Comparison of ENCODE assay signal across 20 mouse cellular contexts in the genomic region with DNA sequence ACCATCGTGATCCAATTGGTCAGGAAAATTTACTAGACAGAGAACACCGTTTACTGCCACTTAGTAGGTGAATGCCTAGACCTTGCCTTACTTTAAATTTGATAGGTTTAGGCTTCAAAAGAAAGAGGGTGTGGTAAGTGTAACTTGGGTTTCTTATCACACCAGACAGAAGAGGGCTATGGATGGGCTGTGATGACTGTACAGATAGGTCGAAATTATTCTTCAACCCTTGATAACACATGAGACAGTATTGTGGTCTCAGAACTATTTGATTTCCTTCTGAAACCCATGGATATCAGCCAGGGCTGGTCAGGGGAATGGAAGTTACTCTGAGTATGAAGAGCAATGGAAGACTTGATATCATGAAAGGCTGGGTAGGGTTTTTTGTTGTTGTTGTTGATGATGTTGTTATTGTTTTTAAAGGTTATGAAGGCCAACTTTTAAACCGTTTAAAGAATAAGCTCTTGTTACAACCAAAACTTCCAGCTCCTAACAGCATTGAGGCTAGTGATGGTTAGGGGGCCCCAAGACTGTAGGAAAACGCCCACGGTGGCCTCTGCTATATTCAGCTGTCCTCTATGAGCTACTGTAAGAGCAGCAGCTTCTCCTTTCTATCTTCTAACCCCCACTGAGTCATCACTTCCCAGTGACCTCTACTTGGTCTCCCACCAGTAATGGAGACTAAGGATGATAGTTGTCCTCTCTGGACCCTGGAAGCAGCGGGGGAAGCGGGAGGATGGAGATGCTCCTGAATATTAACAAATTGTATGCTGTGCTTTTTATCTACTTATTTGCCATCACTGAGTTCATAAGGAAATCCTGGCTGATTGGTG. TPM values are rescaled to one million over a fixed set of nuclear protein-coding genes. Genes with fewer than 3 reads are reported as not detected.
DNase-seq lines count a peak whose midpoint lies in the region; ATAC-seq and TF ChIP-seq lines count a peak whose summit lies in the region.
"Had no signal": no experiment of that assay in that cellular context is flagged by ENCODE, and none has a peak within 500 bp of the region (broad histone marks: within the 10 kb centered on the region; RNA-seq: fewer than 3 reads in every experiment).

No protein-coding gene starts in this region.

- peak overlapping the region; percentile 55 for H3K4me2 ChIP-seq in liver, embryonic 15.5 days
- H3K4me2 ChIP-seq: embryonic facial prominence, embryonic 12.5 days; hindbrain, embryonic 15.5 days had no signal

- WGBS in liver, embryonic 15.5 days (ENCODE audit: insufficient replicate concordance), result 43% methylated on average over 8 of the region's 8 CpGs

- H3K9me3 ChIP-seq in G1E (replicated peaks), result no peaks in the 10 kb centered on the region
- no peaks in the 10 kb centered on the region for H3K9me3 ChIP-seq in liver, embryonic 15.5 days (replicated peaks)
- H3K9me3 ChIP-seq: embryonic facial prominence, embryonic 12.5 days; forebrain, embryonic 10.5 days; hindbrain, embryonic 15.5 days had no signal

- no peaks in the 10 kb centered on the region for H3K27me3 ChIP-seq in G1E (ENCODE audit: insufficient read depth, low read length)
- no peaks in the 10 kb centered on the region for H3K27me3 ChIP-seq in liver, embryonic 15.5 days
- H3K27me3 ChIP-seq: embryonic facial prominence, embryonic 12.5 days; hindbrain, embryonic 15.5 days had no signal

- H3K36me3 ChIP-seq in G1E (replicated peaks), result no peaks in the 10 kb centered on the region
- H3K36me3 ChIP-seq in liver, embryonic 15.5 days (replicated peaks), result no peaks in the 10 kb centered on the region
- H3K36me3 ChIP-seq: embryonic facial prominence, embryonic 12.5 days; forebrain, embryonic 10.5 days; hindbrain, embryonic 15.5 days had no signal

- TF ChIP-seq CTCF in G1E (IDR thresholded peaks at IDR 0.05; ENCODE audit: low read depth, low read length), result no peak

- H3K4me1 ChIP-seq in G1E (ENCODE audit: insufficient read depth, low read depth, low read length), result peaks cover 67% of the 10 kb centered on the region
- peaks cover 60% of the 10 kb centered on the region for H3K4me1 ChIP-seq in liver, embryonic 15.5 days (replicated peaks)
- H3K4me1 ChIP-seq: embryonic facial prominence, embryonic 12.5 days; forebrain, embryonic 10.5 days; hindbrain, embryonic 15.5 days had no signal

- H3K4me3 ChIP-seq in G1E (ENCODE audit: low read depth, low read length), result peak overlapping the region; percentile 10; the same call in 1 of the 2 replicates
- no peak overlapping the region for H3K4me3 ChIP-seq in liver, embryonic 15.5 days (replicated peaks)
- H3K4me3 ChIP-seq: embryonic facial prominence, embryonic 12.5 days; forebrain, embryonic 10.5 days; hindbrain, embryonic 15.5 days had no signal

- H3K27ac ChIP-seq in liver, embryonic 15.5 days (replicated peaks), result peak overlapping the region; percentile 88
- H3K27ac ChIP-seq: embryonic facial prominence, embryonic 12.5 days; forebrain, embryonic 10.5 days; hindbrain, embryonic 15.5 days had no signal

- peak; percentile 93 for ATAC-seq in G1E (ENCODE audit: extremely low read depth, insufficient number of reproducible peaks, low FRiP score, poor library complexity, severe bottlenecking)
- ATAC-seq in granulocyte monocyte progenitor cell, adult 5-6 weeks (replicated peaks; ENCODE audit: poor library complexity, severe bottlenecking), result 0 out of 2 replicates have a peak, but pooled peaks have one; percentile 16
- ATAC-seq in liver, embryonic 15.5 days (ENCODE audit: insufficient read depth), result peak; percentile 88
- ATAC-seq: midbrain, embryonic 16.5 days had no signal

- peak overlapping the region; percentile 3; the same call in 1 of the 2 replicates for H3K9ac ChIP-seq in liver, embryonic 15.5 days
- H3K9ac ChIP-seq: embryonic facial prominence, embryonic 12.5 days; hindbrain, embryonic 15.5 days had no signal

- DNase-seq in G1E (ENCODE audit: low spot score) (peak; percentile 34), adipocyte (ENCODE audit: low spot score) (no peak)
- DNase-seq in Muller cell, postnatal 12 days (ENCODE audit: inconsistent ontology term), result peak; percentile 2
- no peak for DNase-seq in layer of hippocampus, adult 9-10 months (ENCODE audit: low spot score)
- DNase-seq in right cerebral cortex, postnatal 14 days, result no peak
- DNase-seq: adrenal gland, postnatal 10 days; cerebellum, adult 2 months; gastrocnemius, postnatal 10 days; heart, postnatal 10 days; kidney, adult 8-10 months; right cerebral cortex, adult 18-20 months; thymus, postnatal 25 days had no signal

RNA-seq across cellular contexts. Expression of gene Fasl, which starts 3.8 kb away (rescaled TPM):
- not detected in 2 replicates for total RNA-seq in G1E (2014; fragmentation: Nextera tagmentation)
- 0.05 and 0.17 TPM in 2 replicates for total RNA-seq in G1E (2017)
- not detected in 2 replicates for polyA plus RNA-seq in G1E (2012)
- not detected in 2 replicates for total RNA-seq in granulocyte monocyte progenitor cell, adult 5-6 weeks (2014; fragmentation: Nextera tagmentation)
- not detected in 2 replicates for total RNA-seq in granulocyte monocyte progenitor cell, adult 5-6 weeks (2017)
- 0.06 and 0.08 TPM in 2 replicates for polyA plus RNA-seq in liver, embryonic 15.5 days (2015; fragmentation: Nextera tagmentation; extraction: Ambion mirVana)
- total RNA-seq: adrenal gland, postnatal 10 days; gastrocnemius, postnatal 10 days; heart, postnatal 10 days had no signal
- polyA plus RNA-seq: embryonic facial prominence, embryonic 12.5 days; forebrain, embryonic 10.5 days; limb, embryonic 11.5 days; lung, embryonic 16.5 days had no signal

Comparison
In these comparisons a context has a peak if more than half of its experiments do, and no peak if none do; other contexts are left out.
1. ATAC-seq: peak in every context shown above with its lines; median percentile 93 in G1E; 88 in liver, embryonic 15.5 days; 16 in granulocyte monocyte progenitor cell, adult 5-6 weeks.
2. DNase-seq: peak in G1E (single experiment) and Muller cell, postnatal 12 days (single experiment); none in adipocyte (single experiment), layer of hippocampus, adult 9-10 months (single experiment) and right cerebral cortex, postnatal 14 days (single experiment).